Mouse (Mus musculus): ENCODE data around the gene Frmd4a.

DNA sequence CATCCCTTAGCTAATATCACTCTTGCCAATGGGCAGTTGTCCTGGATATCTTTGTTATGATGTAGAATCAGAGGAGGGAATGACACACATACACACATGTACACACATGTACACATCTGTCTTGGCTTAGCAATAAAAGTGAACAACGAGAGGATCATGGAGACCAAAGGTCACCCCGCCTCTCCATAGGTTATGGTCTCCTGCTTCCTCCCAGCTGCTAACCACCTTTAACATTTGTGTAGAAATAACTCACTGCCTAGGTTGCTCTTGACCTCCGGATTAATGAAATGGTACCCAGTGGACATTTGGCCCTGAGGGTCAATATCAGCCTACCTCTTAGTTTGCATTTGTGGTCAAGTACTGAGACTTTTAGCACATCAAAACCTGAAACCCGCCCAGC is 523.8 kb downstream of the Frmd4a start:
- TF ChIP-seq CTCF (IDR thresholded peaks at IDR 0.05) = no peak
- TF ChIP-seq POLR2A (IDR thresholded peaks at IDR 0.05; ENCODE audit: insufficient read depth, low read depth, low read length) = no peak
